Mouse (Mus musculus): ENCODE results near the gene Srpr. TPM values are rescaled to one million over a fixed set of nuclear protein-coding genes. Genes with fewer than 3 reads are reported as not detected.

Srpr gene
- total RNA-seq, 2 experiments from 2014 or later: 61.6 to 84.3 TPM

- no peak for ATAC-seq (replicated peaks; ENCODE audit: poor library complexity)
These were observed 12.5 kb upstream of the Srpr start for GRCm38 (mm10) chr9:35187351-35187903.

GRCm38 (mm10) chr9:35188700-35189099 lies 11.3 kb upstream of the Srpr start:
- no peak for ATAC-seq (replicated peaks; ENCODE audit: poor library complexity)

GRCm38 (mm10) chr9:35192983-35193542 lies 6.9 kb upstream of the Srpr start:
- ATAC-seq (replicated peaks; ENCODE audit: poor library complexity): no peak

- ATAC-seq (replicated peaks; ENCODE audit: poor library complexity): peak; percentile 76
These were observed 5.9 kb upstream of the Srpr start for GRCm38 (mm10) chr9:35194048-35194447.

- ATAC-seq (replicated peaks; ENCODE audit: poor library complexity): no peak
These were observed 2.4 kb upstream of the Srpr start for GRCm38 (mm10) chr9:35197625-35198024.

GRCm38 (mm10) chr9:35198351-35198750 lies 1.6 kb upstream of the Srpr start:
- ATAC-seq (replicated peaks; ENCODE audit: poor library complexity): no peak

- ATAC-seq (replicated peaks; ENCODE audit: poor library complexity): peak; percentile 29
These were observed 817 bp upstream of the Srpr start for GRCm38 (mm10) chr9:35198945-35199771.

GRCm38 (mm10) chr9:35200529-35201060 lies 620 bp downstream of the Srpr start:
- ATAC-seq (replicated peaks; ENCODE audit: poor library complexity): peak; percentile 10; the same call in 1 of the 2 replicates

- no peak for ATAC-seq (replicated peaks; ENCODE audit: poor library complexity)
These were observed 3.6 kb downstream of the Srpr start for GRCm38 (mm10) chr9:35203536-35203935.

GRCm38 (mm10) chr9:35204421-35204820 lies 4.4 kb downstream of the Srpr start:
- no peak for ATAC-seq (replicated peaks; ENCODE audit: poor library complexity)

- ATAC-seq (replicated peaks; ENCODE audit: poor library complexity): peak; percentile 94
These were observed 10.8 kb downstream of the Srpr start, which contains the start of gene Foxred1 for GRCm38 (mm10) chr9:35210542-35211474. Gene Foxred1, minus strand, starts transcription at chr9:35211055.

GRCm38 (mm10) chr9:35211573-35212511 lies 11.9 kb downstream of the Srpr start:
- ATAC-seq (replicated peaks; ENCODE audit: poor library complexity): peak; percentile 6; the same call in 1 of the 2 replicates

GRCm38 (mm10) chr9:35217963-35218362 lies 18.0 kb downstream of the Srpr start:
- ATAC-seq (replicated peaks; ENCODE audit: poor library complexity): no peak

GRCm38 (mm10) chr9:35223466-35223865 lies 23.5 kb downstream of the Srpr start:
- ATAC-seq (replicated peaks; ENCODE audit: poor library complexity): no peak

GRCm38 (mm10) chr9:35228671-35229070 lies 28.7 kb downstream of the Srpr start:
- no peak for ATAC-seq (replicated peaks; ENCODE audit: poor library complexity)

- no peak for ATAC-seq (replicated peaks; ENCODE audit: poor library complexity)
These were observed 36.0 kb downstream of the Srpr start for GRCm38 (mm10) chr9:35235996-35236395.

- no peak for ATAC-seq (replicated peaks; ENCODE audit: poor library complexity)
These were observed 38.4 kb downstream of the Srpr start for GRCm38 (mm10) chr9:35238371-35238770.

- ATAC-seq (replicated peaks; ENCODE audit: poor library complexity): no peak
These were observed 39.1 kb downstream of the Srpr start for GRCm38 (mm10) chr9:35238915-35239571.

GRCm38 (mm10) chr9:35239734-35240133 lies 39.8 kb downstream of the Srpr start:
- peak; percentile 31 for ATAC-seq (replicated peaks; ENCODE audit: poor library complexity)
